Mouse (Mus musculus) lung, adult 2 months (tissue): ENCODE data around the gene Gm28308.

Source experiments
- CTCF ChIP-seq: fragments of 200-500 bp; IDR thresholded peaks from 2 replicates; pipeline ENCODE4 v1.5.1; 2011; ENCODE audit warnings: mild to moderate bottlenecking, low read length, control low read depth; ENCODE audit not compliant: insufficient read depth
- POLR2A ChIP-seq: fragments of 200-500 bp; IDR thresholded peaks from 2 replicates; pipeline ENCODE4 v1.6.1; 2011; ENCODE audit warnings: low read depth, mild to moderate bottlenecking, control low read depth, low read length, borderline replicate concordance; ENCODE audit errors: extremely low read depth

GRCm38 (mm10) chr6:52245040-52245756, 32.1 kb upstream of the Gm28308 start:
- TF ChIP-seq CTCF (no peak), POLR2A (no peak)
